ENCODE assay signal across 11 mouse cellular contexts in genomic region chr8:10991323-10991722, GRCm38 (mm10). TPM values are rescaled to one million over a fixed set of nuclear protein-coding genes. Genes with fewer than 3 reads are reported as not detected.
A peak's percentile ranks its signal among the peaks of the same experiment; 100 is the strongest.
DNase-seq lines count a peak whose midpoint lies in the region; ATAC-seq lines count a peak whose summit lies in the region.
"Had no signal": no experiment of that assay in that cellular context is flagged by ENCODE, and none has a peak within 500 bp of the region (broad histone marks: within the 10 kb centered on the region; RNA-seq: fewer than 3 reads in every experiment).

No protein-coding gene starts in this region.

- H3K9ac ChIP-seq in liver, embryonic 11.5 days (ENCODE audit: low read depth, low read length): peak overlapping the region; percentile 50
- no peak overlapping the region for H3K9ac ChIP-seq in forebrain, embryonic 15.5 days (replicated peaks)
- peak overlapping the region; percentile 33 for H3K9ac ChIP-seq in liver, embryonic 15.5 days
- H3K9ac ChIP-seq in stomach, embryonic 16.5 days (ENCODE audit: low read length): no peak overlapping the region

- peak overlapping the region; percentile 90 for H3K27ac ChIP-seq in liver, embryonic 11.5 days (ENCODE audit: low read depth, low read length)
- H3K27ac ChIP-seq in forebrain, embryonic 15.5 days (replicated peaks): peak overlapping the region; percentile 76
- peak overlapping the region; percentile 68 for H3K27ac ChIP-seq in liver, embryonic 15.5 days (replicated peaks)
- H3K27ac ChIP-seq in stomach, embryonic 16.5 days (ENCODE audit: low read length): peak overlapping the region; percentile 46

- peak overlapping the region; percentile 42 for H3K4me2 ChIP-seq in liver, embryonic 11.5 days
- no peak overlapping the region for H3K4me2 ChIP-seq in forebrain, embryonic 15.5 days (replicated peaks)
- H3K4me2 ChIP-seq in liver, embryonic 15.5 days: peak overlapping the region; percentile 56
- H3K4me2 ChIP-seq in stomach, embryonic 16.5 days (ENCODE audit: low read depth, low read length): no peak overlapping the region

- DNase-seq in liver, embryonic 11.5 days (ENCODE audit: low spot score): no peak
- no peak for DNase-seq in liver
- DNase-seq: adrenal gland, postnatal 36 days; cerebellum, postnatal 14 days; kidney, adult 18-20 months had no signal

- peaks cover 78% of the 10 kb centered on the region for H3K4me1 ChIP-seq in liver, embryonic 11.5 days (replicated peaks; ENCODE audit: control insufficient read depth, insufficient read depth, low read length)
- peaks cover 39% of the 10 kb centered on the region for H3K4me1 ChIP-seq in forebrain, embryonic 15.5 days
- H3K4me1 ChIP-seq in liver, embryonic 15.5 days (replicated peaks): peaks cover 98% of the 10 kb centered on the region
- peaks cover 47% of the 10 kb centered on the region for H3K4me1 ChIP-seq in stomach, embryonic 16.5 days (ENCODE audit: control insufficient read depth, insufficient read depth, low read length)

- H3K4me3 ChIP-seq in liver, embryonic 11.5 days (ENCODE audit: low read depth, low read length): peak overlapping the region; percentile 14
- H3K4me3 ChIP-seq in forebrain, embryonic 15.5 days: no peak overlapping the region
- H3K4me3 ChIP-seq in liver, embryonic 15.5 days (replicated peaks): no peak overlapping the region
- H3K4me3 ChIP-seq in stomach, embryonic 16.5 days (replicated peaks; ENCODE audit: low read length): no peak overlapping the region
- H3K4me3 ChIP-seq: myocyte had no signal

- H3K9me3 ChIP-seq in liver, embryonic 11.5 days (ENCODE audit: control insufficient read depth, low read length): no peaks in the 10 kb centered on the region
- no peaks in the 10 kb centered on the region for H3K9me3 ChIP-seq in forebrain, embryonic 15.5 days
- no peaks in the 10 kb centered on the region for H3K9me3 ChIP-seq in liver, embryonic 15.5 days (replicated peaks)
- H3K9me3 ChIP-seq in stomach, embryonic 16.5 days (replicated peaks; ENCODE audit: control insufficient read depth, low read length): no peaks in the 10 kb centered on the region

- WGBS in liver, embryonic 11.5 days: 62% methylated on average over 2 of the region's 2 CpGs
- WGBS in forebrain, embryonic 15.5 days: 54% methylated on average over 2 of the region's 2 CpGs
- WGBS in liver, embryonic 15.5 days (ENCODE audit: insufficient replicate concordance): 27% methylated on average over 2 of the region's 2 CpGs
- 75% methylated on average over 2 of the region's 2 CpGs for WGBS in stomach, embryonic 16.5 days

- 0 out of 2 replicates have a peak, but pooled peaks have one; percentile 15 for ATAC-seq in liver, embryonic 11.5 days (replicated peaks; ENCODE audit: low FRiP score)
- ATAC-seq in forebrain, embryonic 15.5 days (replicated peaks): no peak
- ATAC-seq in liver, embryonic 15.5 days (ENCODE audit: insufficient read depth): no peak
- ATAC-seq in stomach, embryonic 16.5 days (ENCODE audit: insufficient read depth, low FRiP score): no peak
- ATAC-seq in frontal cortex, adult (ENCODE audit: low TSS enrichment): no peak; the same call in 1 of the 2 replicates
- no peak for ATAC-seq in inflammation-experienced regulatory T-cells, adult 6 months

- H3K36me3 ChIP-seq in liver, embryonic 11.5 days (ENCODE audit: control insufficient read depth, insufficient read depth, low read length): peaks cover 30% of the 10 kb centered on the region
- H3K36me3 ChIP-seq in forebrain, embryonic 15.5 days: peaks cover 4% of the 10 kb centered on the region
- H3K36me3 ChIP-seq in liver, embryonic 15.5 days (replicated peaks): peaks cover 44% of the 10 kb centered on the region
- H3K36me3 ChIP-seq in stomach, embryonic 16.5 days (ENCODE audit: control insufficient read depth, insufficient read depth, low read length): peaks cover 5% of the 10 kb centered on the region; the same call in 1 of the 2 replicates

- H3K27me3 ChIP-seq in liver, embryonic 11.5 days (replicated peaks; ENCODE audit: control insufficient read depth, insufficient read depth, low read length): no peaks in the 10 kb centered on the region
- no peaks in the 10 kb centered on the region for H3K27me3 ChIP-seq in forebrain, embryonic 15.5 days
- H3K27me3 ChIP-seq in liver, embryonic 15.5 days: no peaks in the 10 kb centered on the region
- no peaks in the 10 kb centered on the region for H3K27me3 ChIP-seq in stomach, embryonic 16.5 days (ENCODE audit: control insufficient read depth, insufficient read depth, low read length)

RNA-seq across cellular contexts. Expression of gene Irs2, which starts 16.9 kb away (rescaled TPM):
- polyA plus RNA-seq in liver, embryonic 11.5 days (2014; fragmentation: Nextera tagmentation; extraction: Ambion mirVana): 8.3 and 8.9 TPM in 2 replicates
- 7.1 and 7.5 TPM in 2 replicates for polyA plus RNA-seq in forebrain, embryonic 15.5 days (2015; fragmentation: Nextera tagmentation; extraction: Ambion mirVana)
- 4.0 and 5.2 TPM in 2 replicates for polyA plus RNA-seq in liver, embryonic 15.5 days (2015; fragmentation: Nextera tagmentation; extraction: Ambion mirVana)
- 3.3 and 3.4 TPM in 2 replicates for polyA plus RNA-seq in stomach, embryonic 16.5 days (2015; fragmentation: Nextera tagmentation; extraction: Ambion mirVana)
- under 1 TPM in 2 of 3 experiments, not detected in 1; 0.72 to 0.73 TPM for polyA plus RNA-seq in inflammation-experienced regulatory T-cells, adult 6 months (2017; shearing (Covaris generic))

Comparison
In these comparisons a context has a peak if more than half of its experiments do, and no peak if none do; other contexts are left out.
1. H3K4me2 ChIP-seq: peak in liver, embryonic 11.5 days (single experiment) and liver, embryonic 15.5 days (single experiment); none in forebrain, embryonic 15.5 days (single experiment) and stomach, embryonic 16.5 days (single experiment).
2. H3K9ac ChIP-seq: peak in liver, embryonic 11.5 days (single experiment) and liver, embryonic 15.5 days (single experiment); none in forebrain, embryonic 15.5 days (single experiment) and stomach, embryonic 16.5 days (single experiment).
3. Peak in every context shown above with its lines, with median percentiles within 50 percentile points of each other: H3K27ac ChIP-seq.